Mouse (Mus musculus) forebrain, embryonic 12.5 days (tissue): ENCODE measurements around the gene Marveld2. TPM values are rescaled to one million over a fixed set of nuclear protein-coding genes. Genes with fewer than 3 reads are reported as not detected.
A peak's percentile ranks its signal among the peaks of the same experiment; 100 is the strongest.

Experiments used
- ATAC-seq: fragments of 200-750 bp; cut with Nextera tagmentation; 2 replicates; pipeline ENCODE4 v1.8.0; 2017; ENCODE audit warnings: moderate TSS enrichment; ENCODE audit not compliant: low FRiP score
- H3K27ac ChIP-seq: fragments of 300-500 bp; sonication (generic); 2 replicates; pipeline ENCODE4 v1.5.1; 2016; ENCODE audit warnings: mild to moderate bottlenecking
- H3K27me3 ChIP-seq: fragments of 300-500 bp; sonication (generic); 2 replicates; pipeline ENCODE4 v1.6.1; 2016; ENCODE audit warnings: mild to moderate bottlenecking
- H3K36me3 ChIP-seq: fragments of 300-500 bp; sonication (generic); replicated peaks from 2 replicates; pipeline ENCODE4 v1.6.1; 2016; ENCODE audit warnings: mild to moderate bottlenecking
- H3K4me1 ChIP-seq: fragments of 300-500 bp; sonication (generic); 2 replicates; pipeline ENCODE4 v1.6.1; 2016
- H3K4me2 ChIP-seq: fragments of 300-500 bp; sonication (generic); 2 replicates; pipeline ENCODE4 v1.6.1; 2016; ENCODE audit warnings: mild to moderate bottlenecking, moderate library complexity
- H3K4me3 ChIP-seq: fragments of 300-500 bp; sonication (generic); replicated peaks from 2 replicates; pipeline ENCODE4 v1.5.1; 2016; ENCODE audit warnings: mild to moderate bottlenecking
- H3K9ac ChIP-seq: fragments of 300-500 bp; sonication (generic); 2 replicates; pipeline ENCODE4 v1.6.1; 2016; ENCODE audit warnings: mild to moderate bottlenecking
- H3K9me3 ChIP-seq: fragments of 300-500 bp; sonication (generic); 2 replicates; pipeline ENCODE4 v1.6.1; 2016
- WGBS: fragments of 180-500 bp; shearing (Covaris S2); methylation state at CpG from one replicate; pipeline ENCODE4 v1.1.7; 2016; 5-methylcytosine and 5-hydroxymethylcytosine counted together
- polyA plus RNA-seq: library from polyadenylated mRNA; unstranded; fragments of >200 nt; fragmentation: Nextera tagmentation; extraction: Ambion mirVana; gene quantifications from 2 replicates; pipeline ENCODE4 v1.2.1, GENCODE M21; 2016

The Marveld2 gene
- polyA plus RNA-seq = 2.0 and 2.5 TPM in 2 replicates

- 2% methylated on average over 72 of the region's 77 CpGs for WGBS
Measured at GRCm38 (mm10) chr13:100616181-100617087, at the start of gene Marveld2. Gene Marveld2 (minus strand): TSS chr13:100616971.

GRCm38 (mm10) chr13:100659864-100660456, 43.2 kb upstream of the Marveld2 start:
- Histone ChIP-seq H3K36me3 (peaks cover 17% of the 10 kb centered on the region), H3K27me3 (no peaks in the 10 kb centered on the region), H3K4me3 (no peak overlapping the region), H3K9me3 (no peaks in the 10 kb centered on the region), H3K4me2 (no peak overlapping the region), H3K27ac (no peak overlapping the region), H3K9ac (no peak overlapping the region), H3K4me1 (no peaks in the 10 kb centered on the region)
- WGBS = 48% methylated on average over 4 of the region's 4 CpGs
- no peak for ATAC-seq

More at GRCm38 (mm10) chr13:100616181-100617087, at the start of gene Marveld2:
- Histone ChIP-seq H3K4me3 (peak within 1 kb of the TSS; percentile 58), H3K4me1 (peaks cover 9% of the 10 kb centered on the region), H3K27me3 (peaks cover 17% of the 10 kb centered on the region), H3K27ac (no peak within 1 kb of the TSS), H3K4me2 (peak within 1 kb of the TSS; percentile 97), H3K9me3 (no peaks in the 10 kb centered on the region), H3K9ac (peak within 1 kb of the TSS; percentile 61), H3K36me3 (peaks cover 20% of the 10 kb centered on the region)
- peak; percentile 55 for ATAC-seq

- Histone ChIP-seq H3K36me3 (peaks cover 8% of the 10 kb centered on the region; the same call in 1 of the 2 replicates), H3K4me2 (no peak overlapping the region), H3K9ac (no peak overlapping the region), H3K27ac (no peak overlapping the region), H3K27me3 (no peaks in the 10 kb centered on the region), H3K4me3 (no peak overlapping the region), H3K9me3 (no peaks in the 10 kb centered on the region), H3K4me1 (no peaks in the 10 kb centered on the region)
- WGBS = 94% methylated on average over 5 of the region's 5 CpGs
- ATAC-seq = no peak
Measured at GRCm38 (mm10) chr13:100658091-100658490, 41.3 kb upstream of the Marveld2 start.

- no peaks in the 10 kb centered on the region for H3K27me3 ChIP-seq
- peak within 1 kb of the TSS; percentile 90 for H3K9ac ChIP-seq
- H3K9me3 ChIP-seq = no peaks in the 10 kb centered on the region
- 1% methylated on average over 60 of the region's 63 CpGs for WGBS
- H3K4me3 ChIP-seq = peak within 1 kb of the TSS; percentile 93
- peaks cover 14% of the 10 kb centered on the region; the same call in 1 of the 2 replicates for H3K36me3 ChIP-seq
- H3K4me2 ChIP-seq = peak within 1 kb of the TSS; percentile 76
- peak within 1 kb of the TSS; percentile 97 for H3K27ac ChIP-seq
- peaks cover 10% of the 10 kb centered on the region for H3K4me1 ChIP-seq
- ATAC-seq = no peak; the same call in 1 of the 2 replicates
Measured at GRCm38 (mm10) chr13:100651439-100652186, 34.8 kb upstream of the Marveld2 start, which contains the start of gene Taf9. Gene Taf9 (plus strand): TSS chr13:100651579.

GRCm38 (mm10) chr13:100650550-100651438, 34.0 kb upstream of the Marveld2 start, which contains the start of the genes Ak6 and Rad17:
Gene Ak6 (plus strand): TSS chr13:100650979.
Gene Rad17 (minus strand): TSS chr13:100651051.
- WGBS = under 1% methylated on average over 64 of the region's 73 CpGs
- peak; percentile 98 for ATAC-seq
- Histone ChIP-seq H3K27ac (peak within 1 kb of the TSS; percentile 97), H3K27me3 (no peaks in the 10 kb centered on the region), H3K4me3 (peak within 1 kb of the TSS; percentile 93), H3K9me3 (no peaks in the 10 kb centered on the region), H3K36me3 (peaks cover 18% of the 10 kb centered on the region), H3K9ac (peak within 1 kb of the TSS; percentile 90), H3K4me1 (peaks cover 10% of the 10 kb centered on the region), H3K4me2 (peak within 1 kb of the TSS; percentile 76)

- H3K36me3 ChIP-seq = peaks cover 29% of the 10 kb centered on the region
- no peak overlapping the region for H3K4me2 ChIP-seq
- no peak overlapping the region for H3K27ac ChIP-seq
- H3K27me3 ChIP-seq = no peaks in the 10 kb centered on the region
- no peaks in the 10 kb centered on the region for H3K9me3 ChIP-seq
- no peak overlapping the region for H3K4me3 ChIP-seq
- no peak overlapping the region for H3K9ac ChIP-seq
- peaks cover 10% of the 10 kb centered on the region for H3K4me1 ChIP-seq
- no peak for ATAC-seq
- 95% methylated on average over 8 of the region's 8 CpGs for WGBS
Measured at GRCm38 (mm10) chr13:100648223-100648622, 31.5 kb upstream of the Marveld2 start.

- Histone ChIP-seq H3K4me2 (no peak overlapping the region), H3K36me3 (peaks cover 64% of the 10 kb centered on the region)
Measured at GRCm38 (mm10) chr13:100642471-100643209, 25.9 kb upstream of the Marveld2 start.

GRCm38 (mm10) chr13:100634106-100634691, 17.4 kb upstream of the Marveld2 start:
- Histone ChIP-seq H3K4me2 (no peak overlapping the region), H3K27ac (no peak overlapping the region), H3K9ac (no peak overlapping the region), H3K4me3 (no peak overlapping the region), H3K9me3 (no peaks in the 10 kb centered on the region), H3K27me3 (no peaks in the 10 kb centered on the region), H3K4me1 (no peaks in the 10 kb centered on the region), H3K36me3 (peaks cover 56% of the 10 kb centered on the region)
- 97% methylated on average over 3 of the region's 3 CpGs for WGBS
- ATAC-seq = no peak

More at GRCm38 (mm10) chr13:100642471-100643209, 25.9 kb upstream of the Marveld2 start:
- H3K27me3 ChIP-seq = no peaks in the 10 kb centered on the region
- no peaks in the 10 kb centered on the region for H3K9me3 ChIP-seq
- no peak overlapping the region for H3K27ac ChIP-seq
- WGBS = 94% methylated on average over 4 of the region's 4 CpGs
- no peak for ATAC-seq
- no peak overlapping the region for H3K9ac ChIP-seq
- H3K4me1 ChIP-seq = no peaks in the 10 kb centered on the region
- no peak overlapping the region for H3K4me3 ChIP-seq

- H3K4me3 ChIP-seq = no peak overlapping the region
- 90% methylated on average over 4 of the region's 4 CpGs for WGBS
- H3K4me1 ChIP-seq = no peaks in the 10 kb centered on the region
- H3K27me3 ChIP-seq = peaks cover 5% of the 10 kb centered on the region; the same call in 1 of the 2 replicates
- H3K36me3 ChIP-seq = peaks cover 53% of the 10 kb centered on the region
- H3K27ac ChIP-seq = no peak overlapping the region
- no peak overlapping the region for H3K9ac ChIP-seq
- ATAC-seq = no peak
- no peak overlapping the region for H3K4me2 ChIP-seq
- H3K9me3 ChIP-seq = no peaks in the 10 kb centered on the region
Measured at GRCm38 (mm10) chr13:100622241-100622640, 5.5 kb upstream of the Marveld2 start.

GRCm38 (mm10) chr13:100617583-100617982, 812 bp upstream of the Marveld2 start:
- 81% methylated on average over 13 of the region's 13 CpGs for WGBS
- Histone ChIP-seq H3K4me3 (no peak overlapping the region), H3K27me3 (peaks cover 17% of the 10 kb centered on the region), H3K9ac (no peak overlapping the region), H3K4me2 (no peak overlapping the region), H3K4me1 (peaks cover 9% of the 10 kb centered on the region), H3K9me3 (no peaks in the 10 kb centered on the region), H3K36me3 (peaks cover 29% of the 10 kb centered on the region), H3K27ac (no peak overlapping the region)
- no peak for ATAC-seq
